Mouse (Mus musculus) liver, embryonic 14.5 days (tissue): ENCODE data around the gene Cdh13. TPM values are rescaled to one million over a fixed set of nuclear protein-coding genes. Genes with fewer than 3 reads are reported as not detected.

Experiments used
- ATAC-seq: fragments of 200-750 bp; cut with Nextera tagmentation; 2 replicates; pipeline ENCODE4 v1.8.0; 2017; ENCODE audit warnings: moderate number of reproducible peaks, mild to moderate bottlenecking, moderate library complexity; ENCODE audit not compliant: insufficient read depth
- DNase-seq, 3 experiments: peaks; one replicate each; pipeline ENCODE4 v3.0.0-alpha.2; 2012 to 2013; ENCODE audit warnings: low read depth in 3 of 3, low spot score in 3 of 3
- H3K27ac ChIP-seq: fragments of 300-500 bp; sonication (generic); 2 replicates; pipeline ENCODE4 v1.5.1; 2014; ENCODE audit warnings: moderate library complexity, mild to moderate bottlenecking, control low read depth, inconsistent platforms
- H3K27me3 ChIP-seq: fragments of 300-500 bp; sonication (generic); 2 replicates; pipeline ENCODE4 v1.6.1; 2014; ENCODE audit warnings: mild to moderate bottlenecking, low read length, moderate library complexity; ENCODE audit not compliant: control insufficient read depth, insufficient read depth
- H3K36me3 ChIP-seq: fragments of 300-500 bp; sonication (generic); replicated peaks from 2 replicates; pipeline ENCODE4 v1.6.1; 2014; ENCODE audit warnings: low read depth; ENCODE audit not compliant: control insufficient read depth, insufficient read depth
- H3K4me1 ChIP-seq, 2 experiments: fragments of 200-500 bp in 1 of 2; fragments of 300-500 bp in 1 of 2; sonication (generic) in 1 of 2; replicated peaks; 2 replicates each; pipeline ENCODE4 v1.6.1; 2012 to 2014; ENCODE audit warnings: antibody characterized with exemption in 1 of 2, inconsistent platforms in 1 of 2, low read length in 1 of 2; ENCODE audit not compliant: control insufficient read depth in 2 of 2, insufficient read depth in 2 of 2
- H3K4me2 ChIP-seq: fragments of 300-500 bp; sonication (generic); 2 replicates; pipeline ENCODE4 v1.6.1; 2014; ENCODE audit warnings: low read depth, mild to moderate bottlenecking, control low read depth, moderate library complexity
- H3K4me3 ChIP-seq, 2 experiments: fragments of 200-500 bp in 1 of 2; fragments of 300-500 bp in 1 of 2; sonication (generic) in 1 of 2; 2 replicates each; pipeline ENCODE4 v1.5.1; 2012 to 2014; ENCODE audit warnings: low read depth in 2 of 2, low read length in 2 of 2, mild to moderate bottlenecking in 2 of 2, control low read depth in 1 of 2, inconsistent platforms in 1 of 2, moderate library complexity in 1 of 2; ENCODE audit not compliant: insufficient read depth in 1 of 2
- H3K9ac ChIP-seq: fragments of 300-500 bp; sonication (generic); replicated peaks from 2 replicates; pipeline ENCODE4 v1.6.1; 2014; ENCODE audit warnings: mild to moderate bottlenecking, control low read depth, moderate library complexity
- H3K9me3 ChIP-seq: fragments of 300-500 bp; sonication (generic); 2 replicates; pipeline ENCODE4 v1.6.1; 2016; ENCODE audit warnings: low read length, mixed read lengths; ENCODE audit not compliant: control insufficient read depth
- CTCF ChIP-seq: IDR thresholded peaks from 2 replicates; pipeline ENCODE4 v1.5.1; 2016; ENCODE audit warnings: antibody characterized with exemption, low read depth, control low read depth
- EP300 ChIP-seq: IDR thresholded peaks from 2 replicates; pipeline ENCODE4 v1.6.1; 2016; ENCODE audit warnings: antibody characterized with exemption, low read depth
- WGBS: fragments of 180-500 bp; shearing (Covaris S2); extraction: QIAGEN DNeasy Blood & Tissue Kit; methylation state at CpG from one replicate; pipeline ENCODE4 v1.1.7; 2014; ENCODE audit not compliant: insufficient replicate concordance; 5-methylcytosine and 5-hydroxymethylcytosine counted together
- polyA plus RNA-seq, 2 experiments: library from polyadenylated mRNA; depleted of rRNA in 1 of 2; stranded (reverse) in 1 of 2; unstranded in 1 of 2; fragments of >200 nt; fragmentation: Nextera tagmentation in 1 of 2; extraction: Ambion mirVana in 1 of 2; gene quantifications; 2 replicates each; pipeline versions ENCODE4 v1.2.1 to v1.2.3; 2012 to 2014

Gene Cdh13
- polyA plus RNA-seq, 2 experiments, result 0.15 to 0.43 TPM

- no peak for DNase-seq
- Histone ChIP-seq H3K9me3 (no peaks in the 10 kb centered on the region), H3K4me3 (no peak overlapping the region), H3K9ac (no peak overlapping the region), H3K4me2 (no peak overlapping the region), H3K36me3 (no peaks in the 10 kb centered on the region), H3K27ac (no peak overlapping the region), H3K4me1 (no peaks in the 10 kb centered on the region), H3K27me3 (no peaks in the 10 kb centered on the region)
- WGBS, result 54% methylated on average over 6 of the region's 6 CpGs
- no peak for ATAC-seq
- no peak for TF ChIP-seq CTCF
- no peak for TF ChIP-seq EP300
These were observed 526.1 kb downstream of the Cdh13 start for GRCm38 (mm10) chr8:118809660-118810059.

- TF ChIP-seq EP300, result no peak
- no peak for TF ChIP-seq CTCF
- H3K36me3 ChIP-seq, result no peaks in the 10 kb centered on the region
- 57% methylated on average over 10 of the region's 10 CpGs for WGBS
- no peak overlapping the region for H3K4me3 ChIP-seq
- no peaks in the 10 kb centered on the region for H3K4me1 ChIP-seq
- H3K27me3 ChIP-seq, result no peaks in the 10 kb centered on the region
- no peak overlapping the region for H3K4me2 ChIP-seq
- DNase-seq, result no peak
- no peak overlapping the region for H3K9ac ChIP-seq
- H3K9me3 ChIP-seq, result no peaks in the 10 kb centered on the region; the same call in 1 of the 2 replicates
- no peak for ATAC-seq
- H3K27ac ChIP-seq, result no peak overlapping the region
These were observed 531.5 kb downstream of the Cdh13 start for GRCm38 (mm10) chr8:118815055-118815454.

- Histone ChIP-seq H3K9ac (no peak overlapping the region), H3K27me3 (no peaks in the 10 kb centered on the region), H3K4me1 (no peaks in the 10 kb centered on the region), H3K36me3 (no peaks in the 10 kb centered on the region), H3K4me3 (no peak overlapping the region), H3K4me2 (no peak overlapping the region), H3K9me3 (no peaks in the 10 kb centered on the region), H3K27ac (no peak overlapping the region)
- TF ChIP-seq CTCF (no peak), EP300 (no peak)
- WGBS, result 55% methylated on average over 4 of the region's 4 CpGs
- ATAC-seq, result no peak
- DNase-seq, result no peak
These were observed 543.2 kb downstream of the Cdh13 start for GRCm38 (mm10) chr8:118826761-118827160.

- H3K4me3 ChIP-seq, result no peak overlapping the region
- no peak for ATAC-seq
- H3K27me3 ChIP-seq, result no peaks in the 10 kb centered on the region
- no peaks in the 10 kb centered on the region for H3K36me3 ChIP-seq
- no peaks in the 10 kb centered on the region for H3K4me1 ChIP-seq
- no peak for DNase-seq
- WGBS, result 73% methylated on average over 6 of the region's 6 CpGs
- H3K9me3 ChIP-seq, result no peaks in the 10 kb centered on the region
- no peak overlapping the region for H3K27ac ChIP-seq
- H3K9ac ChIP-seq, result no peak overlapping the region
- H3K4me2 ChIP-seq, result no peak overlapping the region
- no peak for TF ChIP-seq CTCF
- TF ChIP-seq EP300, result no peak
These were observed 544.2 kb downstream of the Cdh13 start for GRCm38 (mm10) chr8:118827726-118828125.

- H3K9me3 ChIP-seq, result no peaks in the 10 kb centered on the region
- TF ChIP-seq CTCF, result no peak
- no peak for TF ChIP-seq EP300
- no peak overlapping the region for H3K4me3 ChIP-seq
- ATAC-seq (no peak), DNase-seq (no peak)
- no peaks in the 10 kb centered on the region for H3K36me3 ChIP-seq
- H3K27ac ChIP-seq, result no peak overlapping the region
- no peaks in the 10 kb centered on the region for H3K4me1 ChIP-seq
- no peaks in the 10 kb centered on the region for H3K27me3 ChIP-seq
- H3K4me2 ChIP-seq, result no peak overlapping the region
- 19% methylated on average over 5 of the region's 5 CpGs for WGBS
- H3K9ac ChIP-seq, result no peak overlapping the region
These were observed 546.8 kb downstream of the Cdh13 start for GRCm38 (mm10) chr8:118830291-118830690.

- Histone ChIP-seq H3K9me3 (no peaks in the 10 kb centered on the region), H3K4me1 (no peaks in the 10 kb centered on the region), H3K4me3 (no peak overlapping the region), H3K27ac (no peak overlapping the region), H3K36me3 (no peaks in the 10 kb centered on the region), H3K4me2 (no peak overlapping the region), H3K9ac (no peak overlapping the region), H3K27me3 (no peaks in the 10 kb centered on the region)
- TF ChIP-seq CTCF (no peak), EP300 (no peak)
- ATAC-seq, result no peak
- WGBS, result 67% methylated on average over 10 of the region's 10 CpGs
- no peak for DNase-seq
These were observed 547.5 kb downstream of the Cdh13 start for GRCm38 (mm10) chr8:118831026-118831425.
